In genomic region chr1:47213476-47213875, GRCm38 (mm10) we compare ENCODE assay signal across 31 mouse cellular contexts.
"Had no signal": no experiment of that assay in that cellular context is flagged by ENCODE, and none has a peak within 500 bp of the region (broad histone marks: within the 10 kb centered on the region; RNA-seq: fewer than 3 reads in every experiment).

No protein-coding gene starts in this region.

- H3K4me3 ChIP-seq: limb, embryonic 10.5 days; limb, embryonic 12.5 days; limb, embryonic 13.5 days; limb, embryonic 15.5 days; liver, embryonic 12.5 days; liver, embryonic 13.5 days; liver, embryonic 15.5 days; lung, embryonic 15.5 days; megakaryocyte, embryonic 14.5 days; midbrain, embryonic 10.5 days; midbrain, embryonic 12.5 days; midbrain, embryonic 13.5 days; midbrain, embryonic 15.5 days; myocyte had no signal

- H3K36me3 ChIP-seq: limb, embryonic 10.5 days; limb, embryonic 12.5 days; limb, embryonic 13.5 days; limb, embryonic 15.5 days; liver, embryonic 12.5 days; liver, embryonic 13.5 days; liver, embryonic 15.5 days; lung, embryonic 15.5 days; midbrain, embryonic 10.5 days; midbrain, embryonic 12.5 days; midbrain, embryonic 13.5 days; midbrain, embryonic 15.5 days had no signal

- H3K9me3 ChIP-seq: limb, embryonic 10.5 days; limb, embryonic 12.5 days; limb, embryonic 13.5 days; limb, embryonic 15.5 days; liver, embryonic 12.5 days; liver, embryonic 13.5 days; liver, embryonic 15.5 days; lung, embryonic 15.5 days; megakaryocyte, embryonic 14.5 days; midbrain, embryonic 10.5 days; midbrain, embryonic 12.5 days; midbrain, embryonic 13.5 days; midbrain, embryonic 15.5 days had no signal

- H3K27me3 ChIP-seq: limb, embryonic 12.5 days; limb, embryonic 13.5 days; limb, embryonic 15.5 days; liver, embryonic 12.5 days; liver, embryonic 13.5 days; liver, embryonic 15.5 days; lung, embryonic 15.5 days; megakaryocyte, embryonic 14.5 days; midbrain, embryonic 12.5 days; midbrain, embryonic 13.5 days; midbrain, embryonic 15.5 days had no signal

- H3K9ac ChIP-seq: limb, embryonic 12.5 days; limb, embryonic 13.5 days; limb, embryonic 15.5 days; liver, embryonic 12.5 days; liver, embryonic 13.5 days; liver, embryonic 14.5 days; liver, embryonic 15.5 days; liver, postnatal 0 days; lung, embryonic 14.5 days; lung, embryonic 15.5 days; midbrain, embryonic 12.5 days; midbrain, embryonic 13.5 days; midbrain, embryonic 15.5 days had no signal

- H3K27ac ChIP-seq: limb, embryonic 10.5 days; limb, embryonic 12.5 days; limb, embryonic 13.5 days; limb, embryonic 15.5 days; liver, embryonic 12.5 days; liver, embryonic 13.5 days; liver, embryonic 14.5 days; liver, embryonic 15.5 days; lung, embryonic 15.5 days; macrophage; midbrain, embryonic 10.5 days; midbrain, embryonic 12.5 days; midbrain, embryonic 13.5 days; midbrain, embryonic 15.5 days had no signal

- H3K4me1 ChIP-seq: limb, embryonic 10.5 days; limb, embryonic 12.5 days; limb, embryonic 13.5 days; limb, embryonic 15.5 days; liver, embryonic 12.5 days; liver, embryonic 13.5 days; liver, embryonic 15.5 days; lung, embryonic 15.5 days; megakaryocyte, embryonic 14.5 days; midbrain, embryonic 10.5 days; midbrain, embryonic 12.5 days; midbrain, embryonic 13.5 days; midbrain, embryonic 15.5 days had no signal

- DNase-seq: left cerebral cortex, postnatal 4 days; liver; liver, embryonic 13.5 days; liver, postnatal 0 days; lung, adult 18-20 months; lung, adult 2 months; lung, embryonic 14.5 days; lung, postnatal 10 days; lung, postnatal 14 days; lung, postnatal 36 days; lung, postnatal 4 days; midbrain, embryonic 14.5 days had no signal

- H3K4me2 ChIP-seq: limb, embryonic 12.5 days; limb, embryonic 13.5 days; limb, embryonic 15.5 days; liver, embryonic 11.5 days; liver, embryonic 12.5 days; liver, embryonic 13.5 days; liver, embryonic 15.5 days; lung, embryonic 14.5 days; lung, embryonic 15.5 days; midbrain, embryonic 11.5 days; midbrain, embryonic 12.5 days; midbrain, embryonic 13.5 days; midbrain, embryonic 15.5 days had no signal

- ATAC-seq: liver, embryonic 12.5 days; liver, postnatal 0 days; lung, postnatal 0 days; midbrain, embryonic 13.5 days; midbrain, embryonic 15.5 days; midbrain, embryonic 16.5 days had no signal
